Mouse (Mus musculus) ES-CJ7 (cell line): ENCODE results near the gene Gm28539.
"Not testable (repeated sequence)": the region's sequence is repeated elsewhere in the genome, so short reads cannot be mapped to it uniquely, and the experiment has no call there.

Experiments used
- DNase-seq: peaks from one replicate; pipeline ENCODE4 v3.0.0; 2011; ENCODE audit warnings: low read depth, low spot score

The Gm28539 gene

GRCm38 (mm10) chr16:18955070-18955469 lies 118.7 kb downstream of the Gm28539 start:
- DNase-seq = no peak

GRCm38 (mm10) chr16:18963486-18963885 lies 127.1 kb downstream of the Gm28539 start:
- no peak for DNase-seq

GRCm38 (mm10) chr16:18969420-18970128 lies 133.2 kb downstream of the Gm28539 start:
- no peak for DNase-seq

- no peak for DNase-seq
Measured at GRCm38 (mm10) chr16:18970837-18971236, 134.5 kb downstream of the Gm28539 start.

GRCm38 (mm10) chr16:18975665-18976064 lies 139.3 kb downstream of the Gm28539 start:
- not testable (repeated sequence) for DNase-seq

- DNase-seq = no peak
Measured at GRCm38 (mm10) chr16:18976315-18976714, 139.9 kb downstream of the Gm28539 start.

GRCm38 (mm10) chr16:18986381-18986780 lies 150.0 kb downstream of the Gm28539 start:
- no peak for DNase-seq

- no peak for DNase-seq
Measured at GRCm38 (mm10) chr16:18986860-18987259, 150.5 kb downstream of the Gm28539 start.

GRCm38 (mm10) chr16:19002610-19003389 lies 166.4 kb downstream of the Gm28539 start:
- peak; percentile 51 for DNase-seq

GRCm38 (mm10) chr16:19003757-19004156 lies 167.4 kb downstream of the Gm28539 start:
- no peak for DNase-seq

GRCm38 (mm10) chr16:19005298-19005697 lies 168.9 kb downstream of the Gm28539 start:
- no peak for DNase-seq
